Mouse (Mus musculus): ENCODE data around the gene Spag9. TPM values are rescaled to one million over a fixed set of nuclear protein-coding genes. Genes with fewer than 3 reads are reported as not detected.

The Spag9 gene
- polyA plus RNA-seq, 1 experiment from 2014 or later = 36.2 TPM

DNA sequence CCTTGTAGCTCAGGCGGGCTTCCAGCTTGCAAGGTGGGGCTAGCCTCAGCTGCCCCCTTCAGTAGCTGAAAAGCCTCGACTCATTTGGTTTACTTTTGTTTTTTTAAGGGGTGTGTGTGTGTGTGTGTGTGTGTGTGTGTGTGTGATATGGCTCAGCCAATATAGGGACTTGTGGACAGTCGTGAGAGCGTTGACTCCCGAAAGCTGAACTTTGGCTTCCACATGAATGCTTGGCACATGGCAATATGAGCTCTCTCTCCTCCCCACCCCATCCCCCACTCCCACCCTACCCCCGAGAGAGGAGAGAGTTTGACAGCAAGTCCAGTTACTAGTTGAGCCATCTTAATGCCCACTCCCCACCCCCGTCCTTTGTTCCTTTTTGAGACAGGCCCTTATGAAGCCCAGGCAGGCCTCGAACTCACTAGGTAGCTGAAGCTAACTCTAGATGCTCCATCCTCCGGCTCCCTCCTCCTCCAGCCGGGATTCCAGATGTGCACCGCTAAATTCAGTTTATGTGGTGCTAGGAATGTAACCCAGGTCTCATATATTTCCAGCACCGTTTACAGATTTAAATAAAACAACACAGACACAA, 152.3 kb downstream of the Spag9 start:
- no peak for ATAC-seq (replicated peaks; ENCODE audit: extremely low read depth, insufficient read depth, low FRiP score)
- Histone ChIP-seq H3K27ac (ENCODE audit: low read length) (no peak overlapping the region), H3K27me3 (ENCODE audit: control insufficient read depth, insufficient read depth, low read length) (no peaks in the 10 kb centered on the region), H3K4me3 (ENCODE audit: low read length) (no peak overlapping the region), H3K9me3 (replicated peaks; ENCODE audit: control insufficient read depth, low read length) (no peaks in the 10 kb centered on the region), H3K36me3 (ENCODE audit: control insufficient read depth, insufficient read depth) (no peaks in the 10 kb centered on the region), H3K9ac (ENCODE audit: low read length) (no peak overlapping the region), H3K4me2 (ENCODE audit: low read depth, low read length) (no peak overlapping the region), H3K4me1 (ENCODE audit: control insufficient read depth, insufficient read depth, low read length) (peaks cover 14% of the 10 kb centered on the region; the same call in 1 of the 2 replicates)
- WGBS = 62% methylated on average over 12 of the region's 12 CpGs

DNA sequence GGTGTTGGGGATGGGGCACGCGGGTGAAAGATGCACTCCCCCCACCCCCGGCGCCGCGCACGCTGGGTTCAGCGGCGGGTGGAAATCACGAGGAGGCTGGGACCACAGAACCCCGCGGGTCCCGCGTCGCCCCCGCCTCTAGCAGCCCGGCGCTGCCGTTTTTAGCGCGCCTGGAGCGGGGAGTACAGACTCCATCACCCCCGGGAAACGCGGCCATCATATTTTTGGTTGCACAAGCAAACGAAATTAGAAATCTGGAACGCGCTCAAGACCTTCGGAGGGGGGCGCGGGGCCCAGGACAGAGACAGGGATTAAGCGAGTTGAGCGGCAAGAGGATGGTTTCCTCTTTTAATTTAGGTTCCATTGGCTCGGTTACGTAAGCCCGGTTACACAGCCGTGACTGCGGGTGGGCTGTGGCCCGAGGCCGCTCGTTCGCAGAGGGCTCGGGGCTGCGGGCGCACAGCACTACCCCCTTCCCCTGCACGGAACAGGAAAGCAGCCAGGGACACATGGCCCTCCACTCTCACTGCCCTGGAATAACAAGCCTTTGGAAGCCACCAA, 153.1 kb downstream of the Spag9 start:
- Histone ChIP-seq H3K4me2 (ENCODE audit: low read depth, low read length) (peak overlapping the region; percentile 95), H3K9me3 (replicated peaks; ENCODE audit: control insufficient read depth, low read length) (no peaks in the 10 kb centered on the region), H3K36me3 (ENCODE audit: control insufficient read depth, insufficient read depth) (no peaks in the 10 kb centered on the region), H3K9ac (ENCODE audit: low read length) (peak overlapping the region; percentile 78), H3K4me3 (ENCODE audit: low read length) (peak overlapping the region; percentile 63), H3K27ac (ENCODE audit: low read length) (peak overlapping the region; percentile 37; the same call in 1 of the 2 replicates), H3K27me3 (ENCODE audit: control insufficient read depth, insufficient read depth, low read length) (no peaks in the 10 kb centered on the region), H3K4me1 (ENCODE audit: control insufficient read depth, insufficient read depth, low read length) (peaks cover 14% of the 10 kb centered on the region; the same call in 1 of the 2 replicates)
- ATAC-seq (replicated peaks; ENCODE audit: extremely low read depth, insufficient read depth, low FRiP score) = no peak; the same call in 1 of the 2 replicates
- WGBS = 1% methylated on average over 46 of the region's 46 CpGs

DNA sequence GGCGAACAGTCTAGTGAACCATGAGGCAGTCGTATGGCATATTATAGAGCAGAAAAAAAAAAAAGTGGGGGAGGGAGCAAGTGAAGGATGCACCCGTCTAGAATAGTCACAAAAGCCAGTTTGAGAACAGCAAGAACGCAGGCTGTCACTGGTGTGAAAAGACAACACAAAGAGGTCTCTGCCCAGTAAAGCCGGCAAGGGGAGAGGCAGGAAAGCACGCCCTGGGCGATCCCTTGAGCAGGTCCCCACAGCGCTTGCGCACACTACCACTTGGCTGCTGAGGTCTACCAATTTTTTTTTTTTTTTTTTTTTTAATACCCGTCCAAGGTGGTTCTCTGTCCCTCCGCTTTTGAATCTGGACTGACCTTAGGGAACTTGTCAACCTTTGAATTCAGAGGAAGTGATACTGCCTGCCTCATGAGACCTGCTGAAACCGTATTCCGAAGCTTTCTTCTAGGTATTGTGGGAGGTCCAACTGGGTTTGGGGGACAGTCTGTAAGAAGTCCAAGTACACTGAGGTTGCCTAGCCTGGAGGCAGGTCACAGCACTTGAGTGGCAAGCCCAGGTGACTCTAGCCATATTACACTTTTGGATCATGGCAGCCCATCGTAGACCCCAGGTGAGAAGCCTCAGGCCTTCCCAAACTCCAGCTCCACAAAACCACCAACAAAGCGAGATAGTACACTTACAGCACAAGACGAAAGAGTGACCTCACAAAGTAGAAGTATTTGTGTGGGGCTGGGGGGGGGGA, 153.8 kb downstream of the Spag9 start:
- Histone ChIP-seq H3K27ac (ENCODE audit: low read length) (peak overlapping the region; percentile 37; the same call in 1 of the 2 replicates), H3K9me3 (replicated peaks; ENCODE audit: control insufficient read depth, low read length) (no peaks in the 10 kb centered on the region), H3K27me3 (ENCODE audit: control insufficient read depth, insufficient read depth, low read length) (no peaks in the 10 kb centered on the region), H3K4me2 (ENCODE audit: low read depth, low read length) (peak overlapping the region; percentile 95), H3K4me1 (ENCODE audit: control insufficient read depth, insufficient read depth, low read length) (peaks cover 11% of the 10 kb centered on the region; the same call in 1 of the 2 replicates), H3K9ac (ENCODE audit: low read length) (peak overlapping the region; percentile 78), H3K36me3 (ENCODE audit: control insufficient read depth, insufficient read depth) (no peaks in the 10 kb centered on the region), H3K4me3 (ENCODE audit: low read length) (peak overlapping the region; percentile 63)
- no peak; the same call in 1 of the 2 replicates for ATAC-seq (replicated peaks; ENCODE audit: extremely low read depth, insufficient read depth, low FRiP score)
- 34% methylated on average over 16 of the region's 16 CpGs for WGBS

DNA sequence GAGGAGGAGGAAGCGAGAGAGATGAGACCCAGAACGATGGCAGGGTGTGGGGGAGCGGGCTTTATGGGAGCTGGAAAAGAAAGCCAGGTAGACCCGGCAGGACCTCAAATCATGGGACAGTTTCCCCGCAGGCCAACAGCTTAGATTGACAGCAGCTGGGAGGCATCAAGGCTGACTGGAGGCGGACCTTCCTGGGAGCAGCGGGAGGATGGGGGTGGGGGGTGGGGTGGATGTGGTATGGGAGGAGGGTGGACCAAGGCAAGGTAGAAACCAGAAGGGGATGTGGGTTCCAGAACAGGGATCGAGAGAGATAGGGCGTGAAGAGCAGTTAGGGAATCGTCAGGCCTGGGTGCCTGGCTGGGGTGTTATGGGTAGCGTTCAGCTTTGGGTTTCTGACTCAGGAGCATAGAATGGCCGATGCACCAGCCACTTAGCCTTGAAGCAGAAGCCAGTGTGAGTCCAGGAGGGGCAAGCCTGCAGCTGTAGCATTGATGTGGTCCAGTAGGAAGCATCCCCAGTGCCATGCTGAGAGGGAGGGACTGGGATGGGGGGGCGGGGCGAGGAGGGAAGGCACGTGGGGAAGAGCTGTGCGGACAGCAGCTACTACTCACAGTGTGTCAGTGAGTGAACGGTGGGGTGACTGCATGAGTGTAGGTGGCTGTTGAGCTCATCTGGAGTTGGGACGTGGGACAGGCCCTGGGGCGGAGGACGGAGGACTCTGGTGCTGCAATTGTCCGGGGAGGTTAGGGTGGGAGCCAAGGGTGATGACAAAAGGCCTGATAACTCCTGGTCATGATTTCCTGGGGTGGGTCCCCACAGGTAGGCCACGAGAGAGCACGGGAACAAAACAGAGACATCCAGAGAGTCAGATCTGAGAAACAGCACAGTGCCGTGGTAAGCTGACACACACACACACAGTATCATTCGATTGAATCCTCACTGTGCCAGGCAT, 154.9 kb downstream of the Spag9 start:
- Histone ChIP-seq H3K4me3 (ENCODE audit: low read length) (no peak overlapping the region), H3K27me3 (ENCODE audit: control insufficient read depth, insufficient read depth, low read length) (no peaks in the 10 kb centered on the region), H3K27ac (ENCODE audit: low read length) (no peak overlapping the region), H3K9me3 (replicated peaks; ENCODE audit: control insufficient read depth, low read length) (no peaks in the 10 kb centered on the region), H3K36me3 (ENCODE audit: control insufficient read depth, insufficient read depth) (no peaks in the 10 kb centered on the region), H3K4me1 (ENCODE audit: control insufficient read depth, insufficient read depth, low read length) (peaks cover 7% of the 10 kb centered on the region; the same call in 1 of the 2 replicates), H3K4me2 (ENCODE audit: low read depth, low read length) (no peak overlapping the region), H3K9ac (ENCODE audit: low read length) (no peak overlapping the region)
- no peak for ATAC-seq (replicated peaks; ENCODE audit: extremely low read depth, insufficient read depth, low FRiP score)
- 46% methylated on average over 25 of the region's 25 CpGs for WGBS

DNA sequence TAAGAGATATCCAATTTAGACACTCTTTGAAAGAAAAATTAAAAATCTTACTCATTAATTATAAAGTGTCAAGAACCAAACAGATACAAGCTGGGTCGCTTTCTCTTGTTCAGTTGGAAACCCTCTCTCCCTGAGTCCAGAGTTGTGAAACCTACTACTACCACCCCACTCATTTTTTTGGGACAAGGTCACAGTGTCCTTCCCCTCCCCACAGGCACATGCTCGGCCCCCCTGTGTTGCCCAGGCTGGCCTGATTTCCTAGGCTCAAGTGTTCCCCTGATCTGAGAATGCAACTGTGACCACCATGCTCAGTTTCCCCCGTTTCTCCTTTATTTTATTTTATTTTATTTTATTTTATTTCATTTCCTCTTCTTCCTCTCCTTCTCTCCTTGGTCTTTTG, 158.3 kb downstream of the Spag9 start:
- Histone ChIP-seq H3K27ac (ENCODE audit: low read length) (no peak overlapping the region), H3K27me3 (ENCODE audit: control insufficient read depth, insufficient read depth, low read length) (no peaks in the 10 kb centered on the region), H3K9me3 (replicated peaks; ENCODE audit: control insufficient read depth, low read length) (no peaks in the 10 kb centered on the region), H3K4me3 (ENCODE audit: low read length) (no peak overlapping the region), H3K9ac (ENCODE audit: low read length) (no peak overlapping the region), H3K4me1 (ENCODE audit: control insufficient read depth, insufficient read depth, low read length) (peaks cover 8% of the 10 kb centered on the region; the same call in 1 of the 2 replicates), H3K36me3 (ENCODE audit: control insufficient read depth, insufficient read depth) (no peaks in the 10 kb centered on the region), H3K4me2 (ENCODE audit: low read depth, low read length) (no peak overlapping the region)
- ATAC-seq (replicated peaks; ENCODE audit: extremely low read depth, insufficient read depth, low FRiP score) = no peak
- 80% methylated on average over 3 of the region's 3 CpGs for WGBS

DNA sequence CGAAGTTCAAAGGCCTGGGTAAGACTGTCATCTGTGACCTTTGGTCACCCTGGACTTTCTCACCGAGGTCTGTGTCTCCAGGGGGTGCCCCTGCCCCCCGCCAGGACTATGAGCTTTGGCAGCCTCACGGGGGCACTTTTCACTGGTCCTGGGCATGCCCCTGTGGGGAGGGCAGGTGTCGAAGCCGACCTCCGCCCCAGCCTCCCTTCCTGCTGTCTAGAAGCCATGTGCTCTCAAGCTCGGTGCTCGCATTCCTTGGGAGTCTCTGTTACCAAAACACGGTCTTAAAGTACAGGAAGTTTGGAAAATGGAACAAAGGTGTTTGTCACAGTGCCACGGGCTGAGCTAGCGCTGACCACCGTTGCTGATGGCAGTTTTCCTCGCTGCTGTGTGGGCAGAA, 162.6 kb downstream of the Spag9 start:
- no peaks in the 10 kb centered on the region for H3K9me3 ChIP-seq (replicated peaks; ENCODE audit: control insufficient read depth, low read length)

DNA sequence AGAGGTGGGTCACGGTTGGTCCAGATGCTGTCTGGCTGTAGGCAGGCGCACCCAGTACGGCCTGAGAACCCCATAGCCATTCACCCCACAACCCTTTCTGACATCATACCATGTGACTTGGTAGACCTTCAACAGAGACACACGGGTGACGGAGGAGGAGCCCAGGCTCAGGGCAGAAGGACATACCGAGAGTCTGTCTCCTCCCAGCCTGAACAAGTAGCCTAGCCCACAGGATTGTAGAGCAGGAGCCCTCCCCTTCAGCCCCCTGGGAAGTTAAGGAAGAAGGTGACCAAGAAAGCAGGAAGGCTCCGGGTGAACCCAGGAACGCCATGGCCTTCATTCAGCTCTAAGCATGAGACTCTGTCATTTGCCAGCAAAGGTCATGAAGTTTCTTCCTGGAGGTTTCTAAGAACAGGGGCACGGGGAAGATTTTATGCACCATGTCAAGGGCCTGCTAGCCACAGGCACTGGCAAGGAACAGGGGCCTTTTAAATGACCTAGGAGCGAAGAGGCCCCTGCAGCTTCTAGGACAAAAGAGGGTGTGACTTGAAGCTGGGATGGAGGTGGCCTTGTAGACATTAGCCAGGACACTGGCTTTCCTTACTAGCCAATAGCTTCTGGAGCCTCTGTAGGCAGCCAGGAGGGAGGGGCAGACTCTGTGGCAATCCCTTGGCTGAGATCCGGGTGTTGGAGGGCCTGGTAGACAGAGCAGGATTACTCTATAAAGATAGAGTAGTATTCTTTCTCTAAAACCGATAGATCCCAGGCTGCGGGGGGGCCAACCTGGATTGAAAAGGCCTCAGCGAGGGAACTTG, 163.4 kb downstream of the Spag9 start:
- H3K4me2 ChIP-seq (ENCODE audit: low read depth, low read length) = no peak overlapping the region
- no peaks in the 10 kb centered on the region for H3K9me3 ChIP-seq (replicated peaks; ENCODE audit: control insufficient read depth, low read length)
- H3K27ac ChIP-seq (ENCODE audit: low read length) = peak overlapping the region; percentile 81
- 0 out of 2 replicates have a peak overlapping the region, but pooled peaks have one; percentile 22 for H3K9ac ChIP-seq (ENCODE audit: low read length)
- H3K4me3 ChIP-seq (ENCODE audit: low read length) = no peak overlapping the region
- 61% methylated on average over 14 of the region's 14 CpGs for WGBS
- H3K4me1 ChIP-seq (ENCODE audit: control insufficient read depth, insufficient read depth, low read length) = peaks cover 30% of the 10 kb centered on the region
- no peak for ATAC-seq (replicated peaks; ENCODE audit: extremely low read depth, insufficient read depth, low FRiP score)
- H3K36me3 ChIP-seq (ENCODE audit: control insufficient read depth, insufficient read depth) = no peaks in the 10 kb centered on the region
- H3K27me3 ChIP-seq (ENCODE audit: control insufficient read depth, insufficient read depth, low read length) = no peaks in the 10 kb centered on the region

More for the DNA sequence above, 162.6 kb downstream of the Spag9 start:
- H3K9ac ChIP-seq (ENCODE audit: low read length) = no peak overlapping the region
- 47% methylated on average over 14 of the region's 14 CpGs for WGBS
- no peaks in the 10 kb centered on the region for H3K36me3 ChIP-seq (ENCODE audit: control insufficient read depth, insufficient read depth)
- no peaks in the 10 kb centered on the region for H3K27me3 ChIP-seq (ENCODE audit: control insufficient read depth, insufficient read depth, low read length)
- H3K4me2 ChIP-seq (ENCODE audit: low read depth, low read length) = no peak overlapping the region
- H3K4me1 ChIP-seq (ENCODE audit: control insufficient read depth, insufficient read depth, low read length) = peaks cover 30% of the 10 kb centered on the region
- H3K4me3 ChIP-seq (ENCODE audit: low read length) = no peak overlapping the region
- H3K27ac ChIP-seq (ENCODE audit: low read length) = no peak overlapping the region
- ATAC-seq (replicated peaks; ENCODE audit: extremely low read depth, insufficient read depth, low FRiP score) = no peak

DNA sequence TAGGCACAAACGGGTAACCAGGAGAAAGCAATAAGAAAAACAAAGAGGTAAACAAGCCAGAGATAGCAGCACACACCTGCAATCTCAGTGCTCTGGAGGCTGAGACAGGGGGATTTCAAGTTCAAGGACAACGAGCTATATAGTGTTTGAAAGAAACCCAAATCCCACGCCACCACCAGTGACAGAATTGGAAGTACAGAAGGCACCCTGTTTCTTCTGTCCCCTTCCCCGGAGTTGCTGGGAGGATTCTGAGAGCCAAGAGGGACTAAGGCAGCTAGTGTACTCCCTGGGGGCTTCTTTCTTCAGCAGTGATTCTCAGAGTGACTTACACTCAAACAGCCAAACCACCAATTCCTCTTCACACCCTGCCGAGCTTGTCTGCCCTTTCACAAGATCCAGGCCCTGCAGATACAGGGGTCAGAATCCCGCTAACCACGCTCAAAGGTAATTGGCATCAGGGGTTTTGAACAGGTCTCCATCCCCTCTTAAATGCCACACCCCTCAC, 164.1 kb downstream of the Spag9 start:
- Histone ChIP-seq H3K27me3 (ENCODE audit: control insufficient read depth, insufficient read depth, low read length) (no peaks in the 10 kb centered on the region), H3K9ac (ENCODE audit: low read length) (0 out of 2 replicates have a peak overlapping the region, but pooled peaks have one; percentile 45), H3K4me3 (ENCODE audit: low read length) (no peak overlapping the region), H3K27ac (ENCODE audit: low read length) (peak overlapping the region; percentile 81), H3K9me3 (replicated peaks; ENCODE audit: control insufficient read depth, low read length) (no peaks in the 10 kb centered on the region), H3K4me1 (ENCODE audit: control insufficient read depth, insufficient read depth, low read length) (peaks cover 30% of the 10 kb centered on the region), H3K36me3 (ENCODE audit: control insufficient read depth, insufficient read depth) (no peaks in the 10 kb centered on the region), H3K4me2 (ENCODE audit: low read depth, low read length) (peak overlapping the region; percentile 55)
- no peak for ATAC-seq (replicated peaks; ENCODE audit: extremely low read depth, insufficient read depth, low FRiP score)
- 55% methylated on average over 7 of the region's 7 CpGs for WGBS

Measured in heart, embryonic 16.5 days (tissue).